Mouse (Mus musculus): ENCODE measurements around the gene Srsf5.

The Srsf5 gene

DNA sequence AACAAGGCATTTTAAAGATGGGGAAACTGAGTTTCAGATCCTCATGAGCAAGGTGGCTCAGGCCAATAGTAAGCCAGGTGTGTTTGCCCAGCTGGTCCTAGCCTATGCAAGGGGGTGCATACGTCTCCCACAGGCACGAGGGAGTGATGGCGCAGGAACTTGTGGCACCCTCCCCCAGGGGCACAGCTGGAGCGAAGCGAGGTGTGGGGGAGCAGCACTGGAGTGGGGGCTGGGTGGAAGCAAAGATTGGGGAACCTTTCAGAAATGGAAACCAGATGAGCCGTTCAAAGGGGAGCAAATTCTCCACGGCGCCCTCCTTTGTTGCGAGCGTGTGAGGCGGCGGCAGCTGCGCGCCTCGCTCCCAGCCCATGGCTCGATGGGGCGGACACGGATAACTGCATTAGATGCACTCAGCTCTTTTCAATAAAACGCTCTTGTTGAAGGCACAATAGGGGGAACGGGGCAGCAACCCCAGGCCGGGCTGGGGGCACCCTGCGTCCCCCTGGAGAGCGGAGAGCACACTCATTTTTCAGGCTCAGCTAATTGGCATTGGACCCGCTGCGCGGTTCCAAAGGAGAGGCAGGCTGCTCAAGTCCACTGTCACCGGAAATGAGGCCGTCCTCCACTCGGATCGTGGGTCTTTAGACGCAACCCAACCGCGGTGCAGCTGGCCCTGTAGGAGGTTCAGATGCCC is 53.4 kb downstream of the Srsf5 start:
- DNase-seq, result peak; percentile 30 to 41

Data from thymus, adult 18-20 months (tissue).